ENCODE assay signal across 7 mouse cellular contexts in genomic region chr8:61283169-61284081, GRCm38 (mm10). TPM values are rescaled to one million over a fixed set of nuclear protein-coding genes. Genes with fewer than 3 reads are reported as not detected.
DNase-seq lines count a peak whose midpoint lies in the region; ATAC-seq lines count a peak whose summit lies in the region.

No protein-coding gene starts in this region.

- ATAC-seq in CD4-positive, CD25-positive, alpha-beta regulatory T cell, adult 4 months, result peak; percentile 66
- peak; percentile 77 for ATAC-seq in lung, embryonic 16.5 days (ENCODE audit: low read depth)

- H3K4me3 ChIP-seq in lung, embryonic 16.5 days (ENCODE audit: low read length), result no peak overlapping the region

- H3K27ac ChIP-seq in lung, embryonic 16.5 days (ENCODE audit: low read length), result peak overlapping the region; percentile 70

- WGBS in lung, embryonic 16.5 days, result 6% methylated on average over 12 of the region's 12 CpGs

- H3K4me2 ChIP-seq in lung, embryonic 16.5 days (ENCODE audit: low read depth, low read length), result peak overlapping the region; percentile 17; the same call in 1 of the 2 replicates

- no peaks in the 10 kb centered on the region for H3K36me3 ChIP-seq in lung, embryonic 16.5 days (ENCODE audit: control insufficient read depth, insufficient read depth, low read length)

- no peak overlapping the region for H3K9ac ChIP-seq in lung, embryonic 16.5 days (ENCODE audit: low read length)

- H3K4me1 ChIP-seq in lung, embryonic 16.5 days (replicated peaks; ENCODE audit: control insufficient read depth, insufficient read depth, low read length), result peaks cover 52% of the 10 kb centered on the region

- no peaks in the 10 kb centered on the region for H3K9me3 ChIP-seq in lung, embryonic 16.5 days (ENCODE audit: control insufficient read depth, low read length)

- peak; percentile 11 for DNase-seq in 416B (ENCODE audit: low read depth)
- DNase-seq in forelimb bud, embryonic 11.5 days (ENCODE audit: low read depth, low spot score), result peak; percentile 35
- peak; percentile 57 to 63 for DNase-seq in kidney, adult 8-10 months
- peak; percentile 50 for DNase-seq in thymus, postnatal 0 days (ENCODE audit: low spot score)
- no peak for DNase-seq in left cerebral cortex, adult 8-10 months (ENCODE audit: low spot score in 2 of 2)

- no peaks in the 10 kb centered on the region for H3K27me3 ChIP-seq in lung, embryonic 16.5 days (ENCODE audit: control insufficient read depth, insufficient read depth, low read depth, low read length)

RNA-seq across cellular contexts. Expression of gene Sh3rf1, which starts 59.8 kb away (rescaled TPM):
- 1 to 10 TPM; 7.4 to 8.0 TPM for polyA plus RNA-seq in CD4-positive, CD25-positive, alpha-beta regulatory T cell, adult 4 months (2017; shearing (Covaris generic))
- polyA plus RNA-seq in lung, embryonic 16.5 days (2015; fragmentation: Nextera tagmentation; extraction: Ambion mirVana), result 17.8 and 18.7 TPM in 2 replicates
- 6.0 and 6.5 TPM in 2 replicates for polyA plus RNA-seq in thymus, postnatal 0 days (2015; fragmentation: Nextera tagmentation; extraction: Ambion mirVana)
- total RNA-seq in left cerebral cortex, adult 8-10 months (2022), result 10 to 100 TPM; 31.6 to 39.2 (median 33.9) TPM

Comparison
In these comparisons a context has a peak if more than half of its experiments do, and no peak if none do; other contexts are left out.
1. DNase-seq: peak in 416B (single experiment), forelimb bud, embryonic 11.5 days (single experiment), kidney, adult 8-10 months (2 of 2) and thymus, postnatal 0 days (single experiment); none in left cerebral cortex, adult 8-10 months (0 of 2).